Mouse (Mus musculus) lung, postnatal 14 days (tissue): ENCODE data around the gene Tmem132a.

Source experiments
- DNase-seq: peaks from one replicate; pipeline ENCODE4 v3.0.0; 2021

Gene Tmem132a

DNA sequence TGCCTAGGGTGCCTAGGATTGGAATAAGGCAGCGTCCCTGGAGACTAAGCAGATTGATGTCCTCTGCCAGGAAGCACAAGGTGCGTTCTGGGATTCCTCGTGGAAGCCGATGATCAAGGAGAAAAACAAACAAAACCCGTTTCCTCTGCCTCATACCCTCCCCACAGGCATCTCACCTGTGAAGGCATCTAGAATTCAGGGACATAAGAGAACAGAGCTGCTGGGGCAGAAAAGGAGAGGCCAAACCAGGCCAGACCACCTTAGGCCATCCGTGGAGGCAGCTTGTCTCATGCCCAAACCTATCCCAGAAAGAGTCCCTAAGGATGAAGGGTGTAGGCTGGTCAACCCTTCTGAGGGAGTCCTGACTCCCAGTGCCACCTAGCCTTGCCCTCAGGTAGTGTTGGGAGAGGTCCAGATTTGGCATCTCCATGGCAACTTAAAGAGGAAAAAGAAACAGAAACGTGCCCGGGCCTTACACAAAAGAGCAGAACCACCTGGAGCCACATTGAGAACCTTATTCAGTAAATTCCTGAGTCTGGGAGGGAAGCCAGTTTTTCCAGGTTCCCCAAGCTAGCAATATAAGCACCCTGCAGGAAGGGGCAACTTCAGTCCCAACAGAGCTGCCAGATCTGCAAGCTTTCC lies at the start of gene Tmem132a:
TSS of gene Tmem132a (minus strand) at position 55 of the 642 bp plus-strand sequence.
- DNase-seq = peak; percentile 25

- no peak for DNase-seq
Measured at GRCm38 (mm10) chr19:10918321-10918991, 48.7 kb upstream of the Tmem132a start.

GRCm38 (mm10) chr19:10916506-10916905 lies 46.8 kb upstream of the Tmem132a start:
- DNase-seq = no peak

- no peak for DNase-seq
Measured at GRCm38 (mm10) chr19:10914870-10915269, 45.1 kb upstream of the Tmem132a start.

GRCm38 (mm10) chr19:10914291-10914690 lies 44.6 kb upstream of the Tmem132a start:
- no peak for DNase-seq

DNA sequence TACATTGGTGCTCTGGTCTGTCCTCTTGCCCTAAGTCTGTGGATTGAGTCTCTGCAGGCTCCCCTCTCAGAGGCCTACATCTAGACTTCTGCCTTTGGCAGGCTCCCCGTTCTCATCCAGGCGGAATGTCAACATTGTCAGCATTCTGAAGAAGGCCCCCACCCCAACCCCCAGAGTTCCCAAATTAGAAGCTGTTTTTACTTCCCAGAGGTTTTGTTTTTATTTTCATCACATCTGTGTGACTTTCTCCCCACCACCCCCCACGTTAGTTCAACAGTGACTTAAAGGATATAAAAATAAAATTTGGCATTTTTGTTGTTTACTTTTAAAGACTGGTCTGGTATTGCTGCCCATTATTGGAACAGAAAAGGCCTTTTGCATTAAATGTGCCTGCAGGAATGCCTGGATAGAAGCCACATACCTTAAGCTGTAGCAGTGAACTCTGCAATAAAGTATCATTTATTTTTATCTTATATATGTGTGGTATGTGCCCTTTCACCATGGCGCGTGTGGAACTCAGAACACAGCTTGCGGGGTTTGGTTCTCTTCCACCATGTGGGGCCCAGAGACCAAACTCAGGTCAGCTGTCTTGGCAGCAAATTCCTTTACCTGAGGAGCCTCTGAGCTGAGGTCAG lies 39.5 kb upstream of the Tmem132a start:
- DNase-seq = peak; percentile 43

DNA sequence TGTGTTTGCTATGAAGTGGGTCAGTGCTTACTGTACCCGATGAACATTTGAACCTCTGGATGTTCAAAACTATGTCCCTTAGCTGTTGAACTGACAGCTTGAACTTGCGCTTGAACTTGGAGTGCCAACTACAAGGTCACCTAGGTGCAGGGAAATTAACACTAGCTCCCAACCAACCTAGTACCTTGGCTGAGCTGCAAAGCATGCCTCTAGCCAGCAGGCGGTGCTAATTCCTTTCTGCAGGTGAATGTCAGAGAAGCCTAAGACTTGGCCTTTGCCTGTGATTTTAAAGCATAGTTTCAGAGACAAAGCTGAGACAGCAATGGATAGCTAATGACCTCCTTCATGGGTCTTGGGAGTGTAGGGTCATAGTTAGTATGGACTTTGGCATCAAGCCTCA lies 38.2 kb upstream of the Tmem132a start:
- DNase-seq = peak; percentile 68

DNA sequence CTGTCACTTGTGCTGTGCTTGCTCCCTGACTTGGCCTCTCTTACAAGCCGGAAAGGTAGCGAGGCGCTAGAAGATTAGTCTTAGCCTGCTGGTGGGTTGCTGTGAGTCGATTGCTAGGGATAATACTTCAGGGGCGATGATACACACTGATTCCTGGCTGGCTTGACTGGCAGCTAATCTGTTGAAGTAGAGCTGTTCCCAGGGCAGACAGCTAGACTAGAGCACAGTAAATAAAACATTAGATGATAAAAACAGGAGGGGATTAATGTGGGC lies 35.9 kb upstream of the Tmem132a start:
- DNase-seq = no peak

DNA sequence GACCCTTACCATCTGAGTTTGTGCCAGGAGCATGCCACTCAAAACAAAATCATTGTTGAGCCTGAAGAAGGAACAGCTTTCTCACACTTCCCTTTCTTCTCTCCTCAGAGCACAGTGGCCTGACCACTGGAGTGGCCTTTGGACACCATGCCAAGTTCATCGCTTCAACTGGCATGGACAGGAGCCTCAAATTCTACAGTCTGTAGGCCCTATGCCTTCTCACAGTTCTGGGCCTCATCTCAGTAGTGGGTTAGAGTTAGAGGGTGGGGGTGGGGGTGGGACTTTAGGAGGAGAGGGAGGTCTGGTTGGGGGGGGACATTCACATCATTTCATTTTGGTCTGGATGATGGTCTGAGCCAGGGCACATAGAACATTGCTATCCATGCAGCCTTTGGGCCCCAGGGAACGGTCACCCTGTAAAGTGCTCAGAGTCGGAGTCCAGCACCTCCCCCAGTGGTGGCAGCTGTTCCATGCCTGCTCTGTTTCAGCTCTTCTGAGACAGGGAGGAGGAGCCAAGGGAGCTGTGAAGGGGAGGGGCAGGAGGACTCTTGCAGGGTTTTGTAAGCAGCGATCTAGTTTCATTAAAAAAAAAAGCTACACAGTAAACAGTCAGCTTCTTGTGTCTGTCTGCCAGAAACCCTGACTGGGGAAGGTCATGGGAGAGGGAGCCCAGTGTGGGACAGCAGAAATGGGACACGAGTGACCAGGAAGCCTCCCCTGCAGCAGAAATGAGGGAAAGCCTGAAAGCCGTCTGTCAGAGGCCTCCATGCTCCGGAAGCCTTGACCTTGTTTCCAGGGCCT lies 35.4 kb upstream of the Tmem132a start:
- peak; percentile 62 for DNase-seq

- DNase-seq = no peak
Measured at GRCm38 (mm10) chr19:10904512-10904911, 34.8 kb upstream of the Tmem132a start.

DNA sequence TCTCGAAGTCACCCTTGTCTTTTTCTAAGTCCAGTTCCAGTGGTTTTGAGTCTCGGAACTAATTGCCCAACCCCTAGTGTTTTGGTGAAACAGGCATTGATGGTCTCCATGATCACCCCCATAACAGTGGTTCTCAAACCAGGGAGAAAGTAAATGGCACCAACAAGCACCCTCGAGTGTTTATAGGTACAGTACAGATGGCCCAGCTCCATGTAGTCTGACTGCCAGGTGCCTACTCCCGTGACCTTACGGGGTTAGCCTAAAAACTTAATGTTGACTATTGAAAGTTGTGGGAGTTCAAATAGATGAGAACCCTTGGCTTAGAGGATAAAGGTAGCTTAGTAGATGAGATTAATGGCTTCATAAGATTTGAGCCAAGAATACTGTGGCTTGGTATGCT lies 31.3 kb upstream of the Tmem132a start:
- no peak for DNase-seq

GRCm38 (mm10) chr19:10900315-10900714 lies 30.6 kb upstream of the Tmem132a start:
- no peak for DNase-seq

DNA sequence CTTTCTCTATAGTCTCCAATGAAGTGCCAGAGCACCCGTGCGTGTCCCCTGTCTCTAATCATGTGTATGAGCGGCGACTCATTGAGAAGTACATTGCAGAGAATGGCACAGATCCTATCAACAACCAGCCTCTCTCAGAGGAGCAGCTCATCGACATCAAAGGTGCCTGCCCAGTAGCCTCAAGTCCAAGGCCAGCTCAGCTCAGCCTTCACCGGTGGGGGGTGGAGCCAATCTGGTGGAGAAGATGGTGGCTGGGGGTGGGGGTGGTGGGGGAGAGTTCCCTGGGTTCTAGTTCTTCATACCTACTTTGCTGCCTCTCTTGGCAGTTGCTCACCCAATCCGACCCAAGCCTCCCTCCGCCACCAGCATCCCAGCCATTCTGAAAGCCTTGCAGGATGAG lies 27.8 kb upstream of the Tmem132a start:
- DNase-seq = no peak

- no peak for DNase-seq
Measured at GRCm38 (mm10) chr19:10896849-10897248, 27.1 kb upstream of the Tmem132a start.

- DNase-seq = no peak
Measured at GRCm38 (mm10) chr19:10895708-10896107, 26.0 kb upstream of the Tmem132a start.

DNA sequence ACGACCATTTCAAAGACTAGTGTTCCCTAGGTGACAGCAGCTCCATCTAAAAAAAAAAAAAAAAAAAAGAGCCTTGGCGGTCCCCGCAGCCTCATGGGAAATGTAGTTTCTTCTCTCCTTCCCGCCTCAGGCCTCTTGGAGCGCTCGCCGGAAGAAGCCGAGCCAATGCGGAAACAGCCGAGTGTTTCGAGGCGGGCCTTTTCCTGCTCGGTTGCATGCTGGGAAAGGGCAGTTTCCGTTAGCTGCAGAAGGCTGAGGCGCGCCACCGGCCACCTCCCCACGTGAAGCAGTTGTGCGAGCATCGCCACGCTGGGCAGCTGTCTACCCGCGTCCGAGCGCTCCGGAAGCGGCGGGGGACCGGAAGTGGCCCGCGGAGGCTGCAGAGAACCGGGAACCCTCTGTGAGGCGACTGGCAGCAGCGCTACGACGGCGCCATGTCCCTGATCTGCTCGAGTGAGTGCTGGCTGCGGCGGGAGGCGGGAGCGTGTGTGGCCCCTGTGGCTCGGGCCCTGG lies 25.3 kb upstream of the Tmem132a start, which contains the start of gene Prpf19:
TSS of gene Prpf19 (plus strand) at position 216 of the 513 bp plus-strand sequence.
- peak; percentile 97 for DNase-seq

- no peak for DNase-seq
Measured at GRCm38 (mm10) chr19:10892201-10892600, 22.5 kb upstream of the Tmem132a start.

DNA sequence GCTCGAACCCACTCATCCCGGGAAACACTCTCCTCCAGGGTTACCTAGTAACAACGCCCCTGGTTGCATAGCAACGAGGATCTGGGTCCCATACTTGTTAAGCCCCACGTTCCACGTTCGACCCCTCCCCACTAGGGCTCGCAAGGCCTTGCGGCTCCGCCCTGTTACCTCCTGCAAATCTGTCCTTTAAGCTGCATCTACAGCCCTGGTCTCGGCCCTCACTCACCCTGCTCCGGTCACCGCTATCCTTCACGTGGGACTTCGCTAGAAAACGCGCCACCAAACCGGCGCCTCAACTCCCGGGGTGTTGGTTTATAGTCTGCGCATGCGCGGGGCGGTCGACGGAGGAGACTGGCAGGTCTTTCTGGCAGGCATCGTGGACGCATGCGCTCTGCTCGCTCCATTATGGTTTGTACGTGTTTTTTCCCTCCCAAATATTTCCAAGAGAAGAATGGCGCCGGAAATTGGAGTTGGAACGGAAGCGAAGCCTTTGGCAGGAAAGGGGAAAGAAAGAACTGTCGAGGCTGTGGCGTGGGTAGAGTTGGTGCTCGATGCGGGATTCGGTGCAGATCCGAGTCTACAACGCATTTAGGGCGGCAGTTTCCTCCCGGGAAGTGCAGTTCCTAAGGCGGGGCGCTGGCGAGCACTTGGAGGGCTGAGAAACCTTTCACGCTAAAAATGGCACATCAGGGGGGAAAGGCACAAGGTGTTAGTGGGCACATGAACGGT lies 11.8 kb upstream of the Tmem132a start, which contains the start of gene Tmem109:
TSS of gene Tmem109 (minus strand) at position 576 of the 729 bp plus-strand sequence.
- DNase-seq = peak; percentile 94

- DNase-seq = no peak
Measured at GRCm38 (mm10) chr19:10880975-10881425, 11.3 kb upstream of the Tmem132a start.

- DNase-seq = peak; percentile 64
Measured at GRCm38 (mm10) chr19:10880085-10880974, 10.6 kb upstream of the Tmem132a start.

DNA sequence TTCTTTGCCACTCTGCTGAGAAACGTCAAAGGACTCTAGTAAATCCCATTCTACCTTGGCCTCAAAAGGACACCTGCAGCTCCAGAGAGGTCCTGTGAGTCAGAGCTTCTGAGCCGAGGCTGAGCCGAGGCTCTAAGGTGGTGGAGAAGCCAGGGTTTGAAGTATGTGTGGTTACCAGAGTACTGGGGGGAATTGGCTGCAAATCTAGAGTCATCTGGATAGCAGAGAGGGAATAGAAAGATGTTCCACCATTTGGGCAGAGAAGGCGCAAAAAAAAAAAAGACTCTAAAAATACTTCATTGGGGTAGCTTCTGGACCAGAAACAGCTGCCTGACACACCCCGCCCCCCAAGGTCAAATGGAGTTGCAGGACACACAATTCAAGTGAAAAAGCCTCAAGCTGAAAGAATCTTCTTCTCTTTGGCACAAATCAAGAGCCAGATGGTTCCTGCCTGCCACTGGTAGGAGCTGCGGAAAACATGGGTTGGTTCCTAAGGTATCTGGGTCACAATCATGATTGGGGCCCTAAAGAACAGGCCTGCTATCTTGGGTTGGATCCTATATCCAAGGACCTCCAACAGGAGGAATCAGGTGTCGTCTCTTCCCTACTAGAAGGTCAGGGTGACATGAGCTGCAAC lies 8.6 kb upstream of the Tmem132a start:
- DNase-seq = peak; percentile 50
